Mouse (Mus musculus) liver, postnatal 0 days (tissue): ENCODE measurements around the gene Tulp2. TPM values are rescaled to one million over a fixed set of nuclear protein-coding genes. Genes with fewer than 3 reads are reported as not detected.
A peak's percentile ranks its signal among the peaks of the same experiment; 100 is the strongest.

Experiments used
- ATAC-seq: fragments of 200-750 bp; cut with Nextera tagmentation; 2 replicates; pipeline ENCODE4 v1.8.0; 2017; ENCODE audit warnings: mild to moderate bottlenecking, moderate library complexity
- DNase-seq: peaks from one replicate; pipeline ENCODE4 v3.0.0-alpha.2; 2016
- H3K27ac ChIP-seq: fragments of 300-500 bp; sonication (generic); 2 replicates; pipeline ENCODE4 v1.5.1; 2014; ENCODE audit warnings: antibody characterized with exemption, moderate library complexity, mild to moderate bottlenecking, low read depth
- H3K27me3 ChIP-seq: fragments of 300-500 bp; sonication (generic); 2 replicates; pipeline ENCODE4 v1.6.1; 2014; ENCODE audit warnings: low read length, control low read depth, mixed read lengths; ENCODE audit not compliant: insufficient read depth
- H3K36me3 ChIP-seq: fragments of 300-500 bp; sonication (generic); replicated peaks from 2 replicates; pipeline ENCODE4 v1.6.1; 2014; ENCODE audit warnings: mild to moderate bottlenecking, control low read depth, low read length, moderate library complexity, mixed read lengths; ENCODE audit not compliant: insufficient read depth
- H3K4me1 ChIP-seq: fragments of 300-500 bp; sonication (generic); 2 replicates; pipeline ENCODE4 v1.6.1; 2014; ENCODE audit warnings: antibody characterized with exemption, mild to moderate bottlenecking, control low read depth; ENCODE audit not compliant: insufficient read depth
- H3K4me2 ChIP-seq: fragments of 300-500 bp; sonication (generic); 2 replicates; pipeline ENCODE4 v1.6.1; 2014; ENCODE audit warnings: low read depth, mild to moderate bottlenecking, low read length, moderate library complexity, mixed read lengths
- H3K4me3 ChIP-seq: fragments of 300-500 bp; sonication (generic); 2 replicates; pipeline ENCODE4 v1.5.1; 2014; ENCODE audit warnings: low read depth, low read length
- H3K9ac ChIP-seq: fragments of 300-500 bp; sonication (generic); replicated peaks from 2 replicates; pipeline ENCODE4 v1.6.1; 2014; ENCODE audit warnings: mild to moderate bottlenecking, moderate library complexity
- H3K9me3 ChIP-seq: fragments of 300-500 bp; sonication (generic); 2 replicates; pipeline ENCODE4 v1.6.1; 2016; ENCODE audit warnings: mild to moderate bottlenecking, control low read depth, low read length, mixed read lengths
- CTCF ChIP-seq: sonication (generic); IDR thresholded peaks from 2 replicates; pipeline ENCODE4 v1.5.1; 2016; ENCODE audit warnings: antibody characterized with exemption, low read depth
- EP300 ChIP-seq: IDR thresholded peaks from 2 replicates; pipeline ENCODE4 v1.6.1; 2016; ENCODE audit warnings: antibody characterized with exemption, low read depth, mild to moderate bottlenecking
- WGBS: fragments of 180-500 bp; shearing (Covaris S2); extraction: QIAGEN DNeasy Blood & Tissue Kit; methylation state at CpG from one replicate; pipeline ENCODE4 v1.1.7; 2014; ENCODE audit not compliant: insufficient replicate concordance; 5-methylcytosine and 5-hydroxymethylcytosine counted together
- polyA plus RNA-seq: library from polyadenylated mRNA; unstranded; fragments of >200 nt; fragmentation: Nextera tagmentation; extraction: Ambion mirVana; gene quantifications from 2 replicates; pipeline ENCODE4 v1.2.1, GENCODE M21; 2015

Tulp2 gene
- polyA plus RNA-seq, 1 experiment from 2014 or later: 0.22 TPM

DNA sequence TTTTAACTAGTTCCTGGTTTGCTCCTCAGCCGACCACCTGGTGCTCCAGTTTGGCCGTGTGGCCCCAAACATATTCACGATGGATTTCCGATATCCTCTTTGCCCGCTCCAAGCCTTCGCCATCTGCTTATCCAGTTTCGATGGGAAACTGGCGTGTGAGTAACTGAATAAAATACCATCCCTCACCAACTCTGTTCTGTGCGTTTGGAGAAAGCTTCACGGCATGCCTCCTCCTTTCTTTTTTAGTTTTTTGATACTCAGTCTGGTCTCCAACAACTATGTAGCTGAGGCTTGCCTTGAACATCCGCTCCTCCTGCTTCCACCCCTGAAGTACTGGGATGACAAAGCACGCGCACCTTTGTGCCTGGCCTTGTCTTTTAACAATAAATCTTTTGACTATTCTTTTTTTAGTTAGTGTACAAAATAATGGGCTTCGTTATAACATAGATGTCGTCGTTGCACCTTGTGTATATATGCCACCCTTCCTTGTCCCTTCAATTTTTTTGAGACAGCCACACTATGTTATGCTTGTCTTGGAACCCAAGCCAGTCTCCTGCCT, 40.6 kb downstream of the Tulp2 start:
- H3K4me1 ChIP-seq: peaks cover 27% of the 10 kb centered on the region
- H3K4me2 ChIP-seq: peak overlapping the region; percentile 82
- peak overlapping the region; percentile 66 for H3K9ac ChIP-seq
- H3K36me3 ChIP-seq: peaks cover 23% of the 10 kb centered on the region
- no peaks in the 10 kb centered on the region for H3K9me3 ChIP-seq
- peak overlapping the region; percentile 86 for H3K4me3 ChIP-seq
- H3K27me3 ChIP-seq: no peaks in the 10 kb centered on the region
- DNase-seq (no peak), ATAC-seq (no peak)
- H3K27ac ChIP-seq: peak overlapping the region; percentile 68; the same call in 1 of the 2 replicates
- WGBS: 54% methylated on average over 16 of the region's 16 CpGs
- no peak for TF ChIP-seq CTCF

DNA sequence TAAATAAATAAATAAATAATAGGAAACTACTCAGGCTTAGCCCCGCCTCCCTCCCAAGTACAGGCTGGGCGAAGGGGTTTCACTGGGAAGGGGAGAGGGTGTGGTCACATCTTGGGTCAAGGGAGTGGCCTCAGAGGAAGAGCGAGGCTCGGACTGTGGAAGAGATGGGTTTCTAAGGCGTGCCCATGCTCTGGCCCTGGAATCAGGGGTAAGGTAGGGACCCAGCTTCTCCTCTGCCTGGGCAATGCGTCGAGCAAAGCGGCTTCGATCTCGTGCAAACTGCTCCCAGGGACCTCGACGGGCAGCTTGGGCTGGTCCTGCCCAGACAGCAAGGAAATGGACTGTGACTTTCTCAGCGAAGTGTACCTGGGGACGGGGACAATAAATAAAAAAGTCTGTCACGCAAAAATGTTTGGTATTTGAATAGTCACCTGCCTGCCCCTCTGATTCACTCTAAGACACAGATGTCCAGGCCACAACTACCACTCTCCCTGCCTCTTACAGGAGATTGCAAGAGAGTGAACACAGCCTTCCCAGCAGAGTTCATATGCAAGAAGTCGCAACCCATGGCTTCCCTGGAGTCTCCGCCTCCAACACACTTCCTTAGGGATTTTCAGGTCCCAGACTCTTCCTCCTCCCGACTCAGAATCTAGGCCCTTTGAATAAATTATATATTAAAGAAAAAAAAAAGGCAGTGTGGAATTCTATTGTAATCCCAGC, 41.4 kb downstream of the Tulp2 start:
- Histone ChIP-seq H3K4me3 (peak overlapping the region; percentile 86), H3K4me2 (peak overlapping the region; percentile 82), H3K4me1 (peaks cover 27% of the 10 kb centered on the region), H3K27me3 (no peaks in the 10 kb centered on the region), H3K9ac (peak overlapping the region; percentile 66), H3K36me3 (peaks cover 23% of the 10 kb centered on the region), H3K27ac (peak overlapping the region; percentile 68), H3K9me3 (no peaks in the 10 kb centered on the region)
- ATAC-seq: no peak
- WGBS: 68% methylated on average over 18 of the region's 18 CpGs
- DNase-seq: no peak
- no peak for TF ChIP-seq CTCF
- TF ChIP-seq EP300: no peak

DNA sequence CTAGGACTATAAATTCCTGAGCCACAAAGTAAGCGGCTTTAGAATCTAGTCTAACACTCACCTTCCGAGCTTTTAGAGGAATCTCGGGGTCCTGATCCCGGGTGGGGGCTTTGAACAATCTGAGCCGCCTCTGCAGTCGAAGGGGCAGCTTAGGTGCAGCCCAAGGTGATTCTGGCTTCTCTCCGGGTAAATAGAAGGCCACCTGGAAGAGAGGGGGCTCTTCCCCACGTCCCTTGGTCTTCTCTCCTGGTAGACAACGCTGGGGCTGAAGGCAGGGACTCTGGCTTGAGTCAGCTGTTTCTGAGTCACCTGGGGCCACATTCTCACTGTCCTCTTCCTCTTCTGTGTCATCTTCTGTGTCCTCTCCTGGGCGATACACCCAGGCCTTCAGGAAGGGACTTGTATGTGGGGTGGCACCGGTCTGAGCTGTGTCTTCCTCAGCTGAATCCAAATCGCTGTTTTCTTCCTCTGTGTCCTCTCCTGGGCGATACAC, 42.0 kb downstream of the Tulp2 start:
- H3K4me1 ChIP-seq: peaks cover 27% of the 10 kb centered on the region
- H3K4me2 ChIP-seq: peak overlapping the region; percentile 82
- H3K27me3 ChIP-seq: no peaks in the 10 kb centered on the region
- H3K9ac ChIP-seq: peak overlapping the region; percentile 66
- no peak for TF ChIP-seq EP300
- TF ChIP-seq CTCF: no peak
- peak overlapping the region; percentile 68 for H3K27ac ChIP-seq
- no peak for DNase-seq
- no peak for ATAC-seq
- H3K4me3 ChIP-seq: peak overlapping the region; percentile 86
- H3K36me3 ChIP-seq: peaks cover 23% of the 10 kb centered on the region
- 70% methylated on average over 12 of the region's 13 CpGs for WGBS
- H3K9me3 ChIP-seq: no peaks in the 10 kb centered on the region

DNA sequence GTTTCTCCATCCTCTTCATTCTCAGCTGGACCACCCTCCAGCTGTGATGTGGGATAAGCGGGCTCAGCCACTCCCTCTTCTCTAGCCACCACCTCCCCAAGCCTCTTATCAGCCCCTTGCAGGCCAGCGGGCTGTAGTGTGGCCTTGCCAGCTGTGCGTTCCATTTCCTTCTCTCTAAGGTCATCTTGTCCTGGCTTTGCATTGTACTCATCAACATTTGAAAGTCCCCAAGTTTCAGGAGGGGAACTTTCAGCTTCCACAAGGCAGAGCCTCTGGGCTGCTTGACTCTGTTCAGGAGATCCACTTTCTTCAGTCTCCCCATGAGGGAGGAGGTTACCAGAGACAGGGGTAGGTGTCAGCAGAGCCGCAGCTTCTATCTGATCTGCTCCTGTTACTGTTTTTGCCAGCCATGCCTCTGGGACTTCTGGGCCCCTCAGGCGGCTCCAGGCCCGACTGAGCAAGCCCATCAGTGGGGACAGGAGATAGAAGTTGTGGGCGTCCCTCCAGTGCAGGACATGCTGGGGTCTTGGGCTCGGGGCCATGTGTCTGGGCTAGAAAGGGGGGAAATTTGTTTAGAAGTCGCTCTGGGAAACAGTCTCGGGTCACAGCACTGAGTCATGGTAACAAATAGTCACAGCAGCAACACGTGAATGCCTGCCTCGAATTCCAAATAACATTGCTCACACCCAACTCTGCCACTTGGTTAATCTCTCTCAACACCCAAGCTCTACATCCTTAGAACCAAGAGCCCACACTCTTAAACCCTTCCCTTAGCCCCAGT, 43.4 kb downstream of the Tulp2 start:
- DNase-seq (peak; percentile 84), ATAC-seq (peak; percentile 81)
- H3K4me1 ChIP-seq: peaks cover 29% of the 10 kb centered on the region
- peaks cover 23% of the 10 kb centered on the region for H3K36me3 ChIP-seq
- no peaks in the 10 kb centered on the region for H3K9me3 ChIP-seq
- H3K9ac ChIP-seq: peak overlapping the region; percentile 96
- TF ChIP-seq EP300 (peak; percentile 96), CTCF (no peak)
- 11% methylated on average over 12 of the region's 12 CpGs for WGBS
- no peaks in the 10 kb centered on the region for H3K27me3 ChIP-seq
- H3K4me3 ChIP-seq: peak overlapping the region; percentile 86
- H3K27ac ChIP-seq: peak overlapping the region; percentile 98
- H3K4me2 ChIP-seq: peak overlapping the region; percentile 73

DNA sequence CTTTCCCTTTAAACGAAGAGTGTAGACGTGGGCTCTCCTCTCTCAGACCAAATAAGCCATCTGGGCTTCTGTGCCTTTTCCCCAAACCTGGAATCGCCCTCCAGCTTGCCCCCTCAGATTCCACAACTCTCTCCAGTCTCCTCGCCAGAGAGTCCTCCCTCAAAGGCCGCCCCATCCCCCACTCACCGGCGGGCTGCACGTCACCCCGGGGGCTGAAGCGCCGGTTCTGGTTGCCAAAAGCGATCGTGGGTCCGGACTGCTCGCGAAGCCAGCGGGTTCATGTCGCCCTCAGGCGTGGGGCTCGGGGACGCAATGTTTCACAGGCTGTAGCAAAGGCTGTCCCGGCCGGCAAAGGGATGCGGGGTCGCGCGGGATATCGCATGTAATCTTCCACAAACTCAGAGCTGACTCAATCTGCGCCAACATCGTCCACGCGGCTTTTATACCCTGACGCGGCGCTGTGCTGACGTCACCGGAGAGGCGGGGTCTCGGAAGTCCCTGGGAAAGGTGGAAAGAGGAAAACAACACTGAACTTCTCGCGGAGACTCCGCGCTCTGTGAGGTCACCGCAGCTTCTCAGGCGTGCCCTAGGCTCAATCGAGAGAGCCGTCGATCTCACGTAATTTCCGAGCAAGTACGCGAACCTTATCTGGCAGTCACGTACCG, 44.3 kb downstream of the Tulp2 start, which contains the start of the genes Ppp1r15a and Plekha4:
Gene Ppp1r15a, minus strand, starts transcription at position 460 of the 665 bp plus-strand sequence.
Gene Plekha4, plus strand, starts transcription at position 522 of the 665 bp plus-strand sequence.
- Histone ChIP-seq H3K27me3 (no peaks in the 10 kb centered on the region), H3K27ac (peak within 1 kb of the TSS; percentile 98), H3K4me1 (peaks cover 30% of the 10 kb centered on the region), H3K9me3 (no peaks in the 10 kb centered on the region), H3K9ac (peak within 1 kb of the TSS; percentile 96), H3K36me3 (peaks cover 23% of the 10 kb centered on the region), H3K4me3 (peak within 1 kb of the TSS; percentile 86), H3K4me2 (peak within 1 kb of the TSS; percentile 73)
- TF ChIP-seq CTCF (0 out of 2 replicates have a peak, but pooled peaks have one; percentile 7), EP300 (peak; percentile 58)
- peak; percentile 84 for ATAC-seq
- under 1% methylated on average over 54 of the region's 54 CpGs for WGBS
- DNase-seq: peak; percentile 97
